Mouse (Mus musculus): ENCODE measurements around the gene Hps6.
A peak's percentile ranks its signal among the peaks of the same experiment; 100 is the strongest.
"Not testable (repeated sequence)": the region's sequence is repeated elsewhere in the genome, so short reads cannot be mapped to it uniquely, and the experiment has no call there.

Gene Hps6

GRCm38 (mm10) chr19:46003371-46004226 is at the start of gene Hps6:
Gene Hps6, plus strand, starts transcription at chr19:46003508.
- peak; percentile 42 for DNase-seq

GRCm38 (mm10) chr19:45956736-45957135 is 46.6 kb upstream of the Hps6 start:
- DNase-seq: no peak

GRCm38 (mm10) chr19:45960770-45961169 is 42.5 kb upstream of the Hps6 start:
- no peak for DNase-seq

GRCm38 (mm10) chr19:45984379-45984778 is 18.9 kb upstream of the Hps6 start:
- DNase-seq: no peak

- no peak for DNase-seq
These were observed 15.1 kb upstream of the Hps6 start for GRCm38 (mm10) chr19:45988238-45988637.

- DNase-seq: no peak
These were observed 12.1 kb upstream of the Hps6 start for GRCm38 (mm10) chr19:45991171-45991570.

- DNase-seq: not testable (repeated sequence)
These were observed 9.9 kb upstream of the Hps6 start for GRCm38 (mm10) chr19:45993441-45993840.

GRCm38 (mm10) chr19:45993981-45994737 is 9.1 kb upstream of the Hps6 start:
- DNase-seq: no peak

GRCm38 (mm10) chr19:45997365-45997764 is 5.9 kb upstream of the Hps6 start:
- no peak for DNase-seq

- DNase-seq: peak; percentile 86
These were observed 5.3 kb upstream of the Hps6 start, which contains the start of gene Armh3 for GRCm38 (mm10) chr19:45997785-45998693. Gene Armh3, minus strand, starts transcription at chr19:45998488.

- no peak for DNase-seq
These were observed 4.6 kb upstream of the Hps6 start for GRCm38 (mm10) chr19:45998694-45999217.

- DNase-seq: no peak
These were observed 3.9 kb upstream of the Hps6 start for GRCm38 (mm10) chr19:45999378-45999777.

- no peak for DNase-seq
These were observed 1.0 kb upstream of the Hps6 start for GRCm38 (mm10) chr19:46002279-46002678.

GRCm38 (mm10) chr19:46004814-46005466 is 1.6 kb downstream of the Hps6 start:
- DNase-seq: no peak

GRCm38 (mm10) chr19:46005680-46006079 is 2.4 kb downstream of the Hps6 start:
- no peak for DNase-seq

- DNase-seq: peak; percentile 85
These were observed 11.4 kb downstream of the Hps6 start for GRCm38 (mm10) chr19:46014572-46015178.

- no peak for DNase-seq
These were observed 12.7 kb downstream of the Hps6 start for GRCm38 (mm10) chr19:46016023-46016422.

- DNase-seq: no peak
These were observed 21.7 kb downstream of the Hps6 start for GRCm38 (mm10) chr19:46024959-46025358.

- DNase-seq: no peak
These were observed 23.3 kb downstream of the Hps6 start for GRCm38 (mm10) chr19:46026567-46026966.

GRCm38 (mm10) chr19:46028747-46029320 is 25.5 kb downstream of the Hps6 start:
- DNase-seq: no peak

- DNase-seq: no peak
These were observed 26.3 kb downstream of the Hps6 start for GRCm38 (mm10) chr19:46029652-46030051.
